Mouse (Mus musculus) megakaryocyte, adult 5-6 weeks (primary cell): ENCODE data around the gene Gm8720. TPM values are rescaled to one million over a fixed set of nuclear protein-coding genes. Genes with fewer than 3 reads are reported as not detected.
"Not testable (repeated sequence)": the region's sequence is repeated elsewhere in the genome, so short reads cannot be mapped to it uniquely, and the experiment has no call there.

Source experiments
- ATAC-seq: 2 replicates; pipeline ENCODE4 v1.8.0; 2016; ENCODE audit warnings: mild to moderate bottlenecking, inconsistent platforms; ENCODE audit not compliant: poor library complexity, severe bottlenecking
- total RNA-seq, 2 experiments: library from RNA; stranded (forward) in 1 of 2; stranded (reverse) in 1 of 2; fragments of 153-499, 151-499 nt in 1 of 2; fragments of 221-1000, 200-1000 nt in 1 of 2; gene quantifications; 2 replicates each; pipeline versions ENCODE4 v1.2.3 to v1.2.4; 2015 to 2017

Gm8720 gene
- total RNA-seq (2015) (not detected in 2 replicates), total RNA-seq (2017) (not detected in 2 replicates)

GRCm38 (mm10) chr7:23067356-23067755, at the start of gene Gm8720:
Gm8720 (minus strand) TSS chr7:23067456.
- ATAC-seq, result not testable (repeated sequence)

- ATAC-seq, result not testable (repeated sequence)
Observed at GRCm38 (mm10) chr7:23055240-23055639, 12.0 kb downstream of the Gm8720 start, which contains the start of gene Vmn1r163. Vmn1r163 (plus strand) TSS chr7:23055540.

- ATAC-seq, result not testable (repeated sequence)
Observed at GRCm38 (mm10) chr7:23019823-23020222, 47.4 kb downstream of the Gm8720 start, which contains the start of gene Gm4216. Gm4216 (minus strand) TSS chr7:23019923.

Other genes with a start within 250 kb of the Gm8720 start
- gene Vmn1r159, start 223.9 kb downstream of the Gm8720 start, total RNA-seq (2015), result not detected in 2 replicates
- not detected in 2 replicates for gene Vmn1r159, start 223.9 kb downstream of the Gm8720 start, total RNA-seq (2017)
- gene Vmn1r160, start 196.2 kb downstream of the Gm8720 start, total RNA-seq (2015), result not detected in 2 replicates
- gene Vmn1r160, start 196.2 kb downstream of the Gm8720 start, total RNA-seq (2017), result not detected in 2 replicates
- not detected in 2 replicates for gene Gm4214, start 82.8 kb downstream of the Gm8720 start, total RNA-seq (2015)
- gene Gm4214, start 82.8 kb downstream of the Gm8720 start, total RNA-seq (2017), result not detected in 2 replicates
- gene Gm4216, start 47.5 kb downstream of the Gm8720 start, total RNA-seq (2015), result not detected in 2 replicates
- not detected in 2 replicates for gene Gm4216, start 47.5 kb downstream of the Gm8720 start, total RNA-seq (2017)
- gene Vmn1r163, start 11.9 kb downstream of the Gm8720 start, total RNA-seq (2015), result not detected in 2 replicates
- gene Vmn1r163, start 11.9 kb downstream of the Gm8720 start, total RNA-seq (2017), result not detected in 2 replicates
- not detected in 2 replicates for gene Gm10662, start 77.0 kb upstream of the Gm8720 start, total RNA-seq (2015)
- gene Gm10662, start 77.0 kb upstream of the Gm8720 start, total RNA-seq (2017), result not detected in 2 replicates
- gene Vmn1r165, start 149.9 kb upstream of the Gm8720 start, total RNA-seq (2015), result not detected in 2 replicates
- not detected in 2 replicates for gene Vmn1r165, start 149.9 kb upstream of the Gm8720 start, total RNA-seq (2017)
- gene Vmn1r166, start 184.2 kb upstream of the Gm8720 start, total RNA-seq (2015), result not detected in 2 replicates
- not detected in 2 replicates for gene Vmn1r166, start 184.2 kb upstream of the Gm8720 start, total RNA-seq (2017)
- gene Gm6902, start 211.4 kb upstream of the Gm8720 start, total RNA-seq (2015), result not detected in 2 replicates
- gene Gm6902, start 211.4 kb upstream of the Gm8720 start, total RNA-seq (2017), result not detected in 2 replicates
- not detected in 2 replicates for gene Nlrp4e, start 233.7 kb upstream of the Gm8720 start, total RNA-seq (2015)
- not detected in 2 replicates for gene Nlrp4e, start 233.7 kb upstream of the Gm8720 start, total RNA-seq (2017)